Mouse (Mus musculus): ENCODE measurements around the gene Zfhx2.

DNA sequence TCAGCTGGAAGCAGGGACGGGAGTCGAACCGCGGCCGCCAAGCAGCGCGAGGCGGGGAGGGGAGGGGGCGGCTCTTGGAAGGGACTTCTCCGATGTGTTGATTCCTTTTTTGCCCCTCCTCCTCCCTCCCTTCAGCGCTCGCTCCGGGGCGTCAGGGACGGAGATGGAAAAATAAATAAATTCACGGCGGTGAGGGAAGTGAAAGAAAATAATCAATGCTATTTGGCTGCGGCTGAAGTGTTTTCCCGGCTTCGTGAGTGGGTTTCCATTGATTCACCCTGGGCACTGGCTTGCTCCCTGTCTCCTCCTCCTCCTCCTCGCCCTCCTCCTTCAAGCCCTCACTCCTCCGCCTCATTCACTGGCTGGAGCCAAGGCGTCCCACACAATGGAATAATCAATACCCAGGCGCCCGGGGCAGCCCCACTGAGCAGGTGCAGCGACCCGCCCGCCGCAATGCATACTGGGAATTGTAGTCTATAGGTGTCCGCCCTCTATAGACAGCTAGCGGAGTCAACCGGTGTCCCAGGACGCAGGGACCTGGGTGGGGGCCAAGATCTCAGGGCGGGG lies at the start of gene Zfhx2:
- TF ChIP-seq HCFC1 (IDR thresholded peaks at IDR 0.05; ENCODE audit: borderline replicate concordance, insufficient read depth, low read length): peak; percentile 91
- no peak for TF ChIP-seq ZC3H11A (IDR thresholded peaks at IDR 0.05; ENCODE audit: borderline replicate concordance, low read depth, low read length)
- no peak for TF ChIP-seq ZNF384 (IDR thresholded peaks at IDR 0.05; ENCODE audit: low read depth, low read length)
- TF ChIP-seq MAFK (IDR thresholded peaks at IDR 0.05; ENCODE audit: insufficient read depth, low read depth, low read length): no peak
- TF ChIP-seq CHD2 (IDR thresholded peaks at IDR 0.05; ENCODE audit: low read depth, low read length): no peak

Data from ES-E14 (cell line).